Mouse (Mus musculus): ENCODE measurements around the gene Ubash3a.

Ubash3a gene

DNA sequence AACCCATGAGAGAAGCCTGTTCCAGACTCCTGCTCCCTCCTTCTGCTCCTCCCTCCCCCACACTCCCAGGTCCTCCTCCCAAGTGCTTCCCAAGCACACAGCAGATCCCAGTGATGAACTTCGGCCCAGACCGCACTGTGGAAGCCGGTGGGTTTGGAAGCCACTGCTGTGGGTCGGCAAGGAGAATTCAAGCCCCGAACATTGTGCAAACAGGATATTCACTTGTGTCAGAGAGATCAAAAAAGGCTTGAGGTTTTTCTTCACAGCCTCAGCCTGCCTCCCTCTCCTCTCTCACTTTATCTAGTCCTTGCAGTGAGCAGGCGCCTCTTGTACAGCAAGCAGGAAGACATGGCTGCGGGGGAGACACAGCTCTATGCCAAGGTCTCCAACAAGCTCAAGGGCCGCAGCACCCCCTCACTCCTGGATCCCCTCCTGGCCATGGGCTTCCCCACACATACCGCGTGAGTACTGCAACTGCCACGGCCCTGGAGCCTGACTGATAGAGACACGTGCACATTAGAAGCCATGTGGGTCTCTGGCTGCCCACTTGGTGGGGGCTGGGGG is at the start of gene Ubash3a:
Ubash3a (plus strand) TSS at position 103 of the 564 bp plus-strand sequence.
- DNase-seq (ENCODE audit: low read depth, low spot score), result no peak

DNA sequence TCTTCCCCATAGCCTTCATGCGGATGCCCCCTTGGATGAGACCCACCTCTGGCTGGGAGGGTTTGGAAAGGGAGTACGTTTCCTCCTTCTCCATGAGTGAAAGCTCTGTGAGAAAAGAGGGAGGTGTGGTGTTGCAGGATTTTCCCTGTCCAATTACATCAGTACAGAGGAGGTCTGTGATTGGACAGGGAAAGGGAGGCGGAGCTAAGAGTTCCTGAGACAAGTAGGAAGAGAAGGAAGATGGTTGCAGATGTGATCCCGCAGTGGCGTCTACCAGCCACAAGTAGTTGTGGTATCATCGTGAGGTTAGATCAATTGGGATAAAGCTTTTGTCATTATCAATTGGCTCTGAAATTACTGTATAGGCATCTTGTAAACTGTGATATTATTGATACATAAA is 49.8 kb upstream of the Ubash3a start:
- no peak for DNase-seq (ENCODE audit: low read depth, low spot score)

DNA sequence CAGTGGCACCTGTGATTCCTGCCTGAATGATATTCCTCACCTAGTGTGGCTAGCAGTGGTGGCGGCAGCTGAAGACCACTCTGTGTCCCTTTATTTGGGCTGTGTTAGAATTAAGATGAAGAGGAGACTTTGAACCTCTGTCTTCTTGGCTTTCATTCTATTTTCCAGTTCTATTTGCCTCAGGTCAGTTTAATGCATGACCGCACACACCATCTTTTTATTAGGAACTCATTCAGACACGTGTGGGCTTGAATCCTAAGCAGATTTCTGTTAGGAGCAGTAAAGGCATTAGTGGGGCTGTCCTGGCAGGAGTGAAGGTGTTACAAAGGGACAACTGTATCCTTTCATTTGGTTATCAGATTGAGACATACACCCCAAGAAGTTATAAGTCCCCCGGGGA is 47.4 kb upstream of the Ubash3a start:
- DNase-seq (ENCODE audit: low read depth, low spot score), result no peak

DNA sequence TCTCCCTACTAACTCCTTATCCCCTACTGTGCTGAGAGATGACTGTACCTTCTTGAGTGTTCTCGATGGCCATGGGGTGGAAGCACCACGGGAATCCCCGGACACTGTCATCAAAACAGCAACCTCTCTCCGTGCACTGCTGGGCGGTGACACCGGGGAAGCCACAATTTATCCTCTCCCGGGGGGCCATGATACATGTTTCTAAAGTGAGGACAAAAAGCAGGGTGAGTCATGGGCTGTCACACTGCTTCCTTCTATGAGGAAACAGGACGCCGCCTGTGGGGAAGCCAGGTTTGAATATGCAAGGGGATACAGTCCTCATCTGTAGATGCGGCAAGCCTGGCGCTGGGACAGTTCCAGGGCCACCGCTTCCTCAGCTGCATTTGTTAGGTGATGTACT is 45.1 kb upstream of the Ubash3a start:
- DNase-seq (ENCODE audit: low read depth, low spot score), result no peak

DNA sequence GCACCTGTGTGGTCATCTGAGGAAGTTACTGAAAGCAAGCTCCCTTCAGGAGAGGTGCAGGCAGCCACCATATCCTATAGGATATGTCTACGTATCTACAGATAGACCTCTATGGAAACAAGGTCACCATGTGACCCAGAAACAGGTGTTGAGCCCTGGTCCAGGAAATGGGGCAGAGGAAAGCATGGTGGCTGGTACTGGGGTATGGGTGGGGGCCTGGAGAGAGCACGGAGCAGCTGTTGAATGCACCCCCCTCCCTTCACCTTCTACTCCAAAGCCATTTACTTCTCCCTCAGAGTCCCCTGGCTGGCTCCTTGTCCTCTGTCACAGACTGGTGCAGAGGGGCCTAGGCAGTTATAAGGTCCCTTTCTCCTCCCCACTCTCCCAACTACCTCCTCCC is 43.9 kb upstream of the Ubash3a start:
- DNase-seq (ENCODE audit: low read depth, low spot score), result no peak

DNA sequence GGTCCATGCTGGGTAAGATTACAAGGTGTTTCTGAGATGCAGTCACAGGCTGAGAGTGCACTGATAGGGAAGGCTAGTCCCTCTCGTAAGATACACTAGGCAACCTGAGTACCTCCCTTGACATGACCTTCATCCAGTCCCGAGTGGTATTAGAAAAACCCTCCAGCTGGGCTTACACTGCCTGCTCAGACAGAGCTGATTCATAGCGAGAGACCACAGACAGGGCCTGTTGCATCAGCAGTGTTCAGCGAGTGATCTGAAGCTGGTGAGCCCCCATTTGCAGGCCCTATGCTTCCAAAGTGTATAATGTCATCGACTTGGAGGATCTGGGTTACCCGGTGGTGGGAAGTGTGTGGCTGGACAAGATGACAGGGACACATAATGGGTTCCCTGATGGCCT is 42.5 kb upstream of the Ubash3a start, which contains the start of gene Tff1:
Tff1 (minus strand) TSS at position 151 of the 400 bp plus-strand sequence.
- DNase-seq (ENCODE audit: low read depth, low spot score), result no peak

DNA sequence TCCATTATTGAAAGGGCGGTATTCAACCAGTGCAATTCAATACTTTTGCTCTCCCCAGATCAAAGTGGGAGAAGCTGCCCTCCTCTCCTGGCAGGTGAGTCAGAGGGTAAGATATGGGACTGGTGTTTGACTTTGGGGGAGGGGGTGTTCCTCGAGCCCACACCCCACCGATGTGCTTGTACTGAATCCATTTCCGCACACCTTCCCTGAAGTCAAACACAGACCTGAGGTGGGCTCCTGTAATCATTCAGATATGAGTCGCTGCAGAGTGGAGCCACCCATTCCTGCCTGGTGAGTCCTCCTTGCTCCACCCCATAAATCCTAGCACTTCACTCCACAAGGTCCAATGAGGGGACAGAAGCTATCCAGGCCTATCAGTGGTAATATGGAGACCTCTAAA is 37.9 kb upstream of the Ubash3a start:
- no peak for DNase-seq (ENCODE audit: low read depth, low spot score)

DNA sequence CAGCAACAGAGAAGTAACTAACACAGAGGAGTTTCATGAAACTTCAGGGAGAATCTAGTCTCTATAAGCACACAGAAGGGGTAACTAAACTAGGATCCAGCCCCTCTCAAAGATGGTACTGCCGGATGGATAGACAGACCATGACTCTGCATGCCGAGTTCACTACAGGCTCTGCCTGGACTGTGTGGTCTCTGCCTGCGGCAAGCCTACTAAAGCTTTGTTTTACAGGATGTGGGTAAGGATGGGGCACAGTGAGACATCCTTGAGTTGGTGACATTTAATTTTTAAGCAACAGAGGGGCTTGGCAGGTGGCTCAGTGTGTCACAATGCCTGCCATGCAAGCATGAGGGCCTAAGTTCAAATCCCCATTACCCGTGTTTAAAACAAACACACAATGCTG is 31.4 kb upstream of the Ubash3a start:
- no peak for DNase-seq (ENCODE audit: low read depth, low spot score)

DNA sequence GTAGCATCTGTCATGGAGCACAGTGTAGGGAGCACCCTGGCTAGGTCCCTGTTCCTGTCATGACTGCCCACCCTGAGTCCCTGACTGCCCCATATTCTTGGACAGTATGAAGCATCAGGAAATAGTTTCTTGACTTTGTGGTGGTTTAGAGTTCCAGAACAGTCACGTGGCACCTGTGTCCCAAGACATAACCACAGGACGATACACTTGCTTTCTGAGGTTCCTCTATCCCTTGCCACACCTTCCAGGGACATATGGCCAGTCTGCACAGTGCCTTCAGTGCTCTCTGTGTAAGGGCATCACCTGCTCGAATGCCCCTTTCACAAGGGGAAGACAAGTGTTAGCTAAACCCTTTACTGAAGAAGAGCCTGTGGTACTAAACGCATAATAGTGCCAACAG is 26.2 kb upstream of the Ubash3a start:
- DNase-seq (ENCODE audit: low read depth, low spot score), result no peak

DNA sequence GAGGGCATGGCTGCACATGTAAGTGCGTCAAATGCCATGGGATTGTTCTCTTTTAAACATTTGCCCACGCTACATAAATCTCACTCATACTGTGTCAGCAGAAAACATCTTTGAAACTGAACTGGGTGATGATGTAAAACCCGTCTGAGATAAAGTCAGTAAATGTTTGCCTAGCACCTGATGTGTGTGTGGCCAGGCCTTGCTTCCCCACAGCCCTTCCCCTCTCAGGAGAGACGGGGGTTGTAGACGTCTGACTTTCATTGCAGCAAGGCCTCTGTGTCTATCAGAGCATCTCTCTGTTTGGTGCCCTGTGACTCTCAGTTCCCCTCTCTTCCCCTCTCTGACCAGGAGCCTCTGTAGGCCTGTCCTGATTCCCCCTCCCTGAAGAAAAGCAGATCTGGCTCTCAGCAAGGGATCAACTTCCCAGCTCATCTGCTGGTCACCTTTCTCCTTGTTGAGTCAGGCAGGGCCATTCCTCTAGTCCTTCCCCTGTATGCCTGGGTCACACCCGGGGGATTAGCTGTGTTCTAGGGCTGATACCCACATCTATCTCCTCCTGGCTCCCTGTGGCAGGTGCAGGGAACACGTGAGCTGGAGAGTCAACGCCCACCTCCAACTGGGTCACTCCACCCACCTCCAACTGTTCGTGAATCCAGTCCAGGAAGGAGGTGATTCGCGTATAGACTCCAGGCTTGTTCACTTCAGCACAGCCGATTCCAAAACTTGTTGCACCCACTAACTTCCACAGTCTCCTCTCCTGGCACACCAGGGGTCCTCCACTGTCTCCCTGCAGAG is 24.3 kb upstream of the Ubash3a start:
- DNase-seq (ENCODE audit: low read depth, low spot score), result no peak

DNA sequence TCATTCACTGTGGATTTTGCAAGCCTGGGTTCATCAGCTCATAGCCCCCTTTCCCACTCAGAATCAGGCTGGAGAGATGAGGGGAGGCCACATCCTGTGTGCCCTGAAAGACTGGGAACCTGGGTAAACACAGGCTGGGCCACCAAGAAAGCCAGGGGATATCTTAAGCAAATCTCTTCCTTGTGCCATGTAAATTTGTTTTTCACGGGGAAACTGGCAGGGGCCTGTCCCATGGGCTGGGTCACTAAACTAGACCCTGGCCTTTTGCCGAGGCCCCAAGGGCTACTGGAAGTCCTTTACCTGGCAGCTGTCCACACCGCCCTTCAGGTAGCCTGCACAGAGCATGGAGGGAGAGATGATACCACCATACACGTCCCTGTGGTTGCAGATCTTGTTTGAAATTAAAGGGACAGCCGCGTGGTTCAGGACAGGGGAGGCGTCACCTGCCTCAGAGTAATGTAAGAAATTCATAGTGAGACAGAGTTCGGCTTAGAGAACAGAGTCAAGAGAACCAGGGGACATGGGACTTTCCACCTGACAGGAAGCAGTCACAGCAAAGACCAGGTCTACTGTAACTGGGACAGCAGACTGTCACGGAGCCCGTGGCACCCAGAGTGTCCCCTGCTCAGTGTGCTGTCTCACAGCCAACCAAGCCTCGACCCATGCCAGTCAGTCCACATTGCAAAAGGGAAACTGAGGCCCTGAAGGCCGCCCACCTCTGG is 23.2 kb upstream of the Ubash3a start:
- no peak for DNase-seq (ENCODE audit: low read depth, low spot score)

DNA sequence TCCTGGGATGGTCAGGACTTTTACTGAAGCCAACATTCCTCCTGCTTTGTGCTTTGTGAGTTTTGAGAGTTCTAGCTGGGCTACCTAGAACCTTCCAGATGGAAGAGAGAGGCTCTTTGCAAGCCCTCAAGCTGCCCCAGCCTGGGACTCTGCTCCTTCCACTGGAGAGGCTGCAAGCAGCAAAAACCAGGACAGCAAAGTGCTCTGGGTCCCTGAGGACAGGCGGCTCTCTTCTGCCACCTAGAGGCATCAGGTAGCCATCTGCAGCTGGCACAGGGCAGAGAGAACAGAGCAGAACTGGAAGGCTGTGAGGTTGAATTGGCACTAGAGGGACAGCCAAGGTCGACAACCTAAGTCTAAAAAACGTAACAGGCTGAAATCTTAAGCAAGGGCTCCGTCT is 20.3 kb upstream of the Ubash3a start:
- peak; percentile 69 for DNase-seq (ENCODE audit: low read depth, low spot score)

DNA sequence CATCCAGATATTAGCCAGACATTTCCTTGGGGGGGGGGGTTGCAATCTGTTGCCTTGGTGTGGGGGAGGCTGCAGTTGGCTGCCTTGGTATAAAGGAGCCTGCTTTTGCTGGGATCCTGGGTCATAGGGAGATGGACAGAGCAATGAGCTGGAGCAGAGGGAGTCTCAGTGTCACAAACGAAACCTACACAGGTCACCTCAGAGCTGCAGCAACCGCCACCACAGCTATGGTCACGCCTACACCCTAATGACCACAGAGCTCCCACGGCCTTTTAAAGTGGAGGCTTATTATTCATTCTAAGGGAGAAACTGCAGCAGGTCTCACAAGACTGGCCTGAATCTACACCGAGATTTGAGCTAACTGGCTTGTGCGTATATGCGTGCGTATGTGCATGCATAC is 15.8 kb upstream of the Ubash3a start:
- no peak for DNase-seq (ENCODE audit: low read depth, low spot score)

DNA sequence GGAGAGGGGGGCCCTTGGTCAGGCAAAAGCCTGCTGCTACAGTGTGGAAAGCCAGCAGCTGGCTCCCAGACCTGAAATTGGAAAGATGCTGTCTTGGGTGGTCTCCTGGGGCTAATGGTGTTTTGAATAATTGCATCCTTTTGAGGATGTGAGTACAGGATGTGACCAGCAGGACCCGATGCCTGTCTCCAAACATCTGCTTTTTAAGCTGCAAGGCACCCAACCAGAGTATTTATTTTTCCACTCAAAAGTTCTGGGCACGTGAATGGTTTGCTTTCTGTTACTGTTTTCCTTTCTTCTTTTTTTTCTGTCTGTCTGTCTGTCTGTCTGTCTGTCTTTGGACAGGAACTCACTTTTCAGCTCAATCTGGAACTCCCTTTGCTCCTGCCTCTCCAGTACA is 15.0 kb upstream of the Ubash3a start:
- DNase-seq (ENCODE audit: low read depth, low spot score), result peak; percentile 40

DNA sequence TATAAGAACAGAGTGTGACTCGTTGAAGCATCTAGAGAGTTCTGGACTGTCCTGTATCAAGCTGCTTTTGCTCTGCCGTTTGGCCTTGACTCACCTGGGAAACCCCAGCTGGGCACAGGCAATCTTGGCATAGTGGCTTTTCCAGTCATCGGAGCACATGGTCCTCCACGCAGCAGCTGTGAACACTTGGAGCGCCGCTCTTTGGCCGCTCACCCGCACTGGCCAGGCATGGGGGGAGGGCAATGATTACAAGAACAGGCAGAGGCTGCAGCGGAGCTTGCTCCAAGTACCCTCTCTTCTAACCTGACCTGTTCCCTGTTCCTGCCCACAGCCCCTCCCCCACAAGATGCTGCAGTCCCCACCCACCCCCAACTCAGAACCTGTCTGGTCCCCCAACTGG is 14.3 kb upstream of the Ubash3a start:
- DNase-seq (ENCODE audit: low read depth, low spot score), result no peak

DNA sequence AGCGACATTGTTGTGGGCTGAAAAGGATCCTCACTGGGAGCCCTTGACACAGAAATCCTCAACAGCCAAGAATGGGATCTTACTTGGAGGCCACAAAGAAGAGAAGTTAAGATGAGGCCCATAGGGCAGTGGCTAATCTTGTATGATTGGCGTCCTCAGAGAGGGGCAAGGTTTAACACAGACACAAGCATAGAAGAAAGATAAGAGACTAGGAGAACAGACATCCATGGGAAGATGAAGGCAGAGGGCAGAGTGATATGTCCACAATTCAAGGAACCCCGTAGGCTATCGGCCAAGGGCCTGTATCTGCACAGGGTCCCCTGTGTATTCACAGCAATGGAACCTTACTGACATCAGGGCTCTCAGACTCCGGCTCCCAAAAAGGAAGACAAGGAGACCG is 12.5 kb upstream of the Ubash3a start:
- no peak for DNase-seq (ENCODE audit: low read depth, low spot score)

DNA sequence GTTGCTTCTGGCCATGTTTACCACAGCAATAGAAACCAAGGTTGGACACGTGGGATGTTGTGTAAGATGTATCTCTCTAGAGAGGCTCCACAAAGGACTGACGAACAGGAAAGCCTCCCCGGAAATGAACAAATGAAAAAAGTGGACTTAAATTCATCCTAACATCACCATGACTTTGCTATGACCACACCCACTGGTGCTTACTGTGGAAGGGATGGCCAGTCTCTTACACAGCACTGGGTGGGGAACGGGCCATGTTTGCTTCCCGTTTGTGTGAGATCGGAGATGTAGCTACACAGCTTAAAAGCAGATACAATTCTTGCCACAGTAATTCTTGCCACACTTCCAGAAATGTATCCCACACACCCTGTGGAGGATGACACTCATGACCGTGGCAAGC is 11.4 kb upstream of the Ubash3a start:
- no peak for DNase-seq (ENCODE audit: low read depth, low spot score)

DNA sequence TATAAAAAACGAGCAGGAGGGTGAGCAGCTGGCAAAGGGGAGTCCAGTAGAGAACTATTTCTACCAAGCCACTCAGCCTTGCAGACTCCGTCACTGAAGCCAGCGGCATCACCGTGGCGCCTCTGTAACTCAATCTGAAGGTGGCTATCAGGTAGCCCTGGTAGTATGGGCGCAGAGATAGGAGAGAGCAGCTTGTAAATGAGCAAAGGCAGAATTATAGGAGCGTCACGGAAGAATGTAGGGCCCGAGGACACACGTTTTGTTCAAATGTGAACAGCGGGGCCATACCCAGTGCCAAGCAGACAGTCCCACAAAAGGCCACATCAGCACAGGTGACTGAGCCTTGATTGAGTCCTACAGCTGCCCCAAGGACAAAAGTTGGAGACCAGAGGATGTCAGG is 8.8 kb upstream of the Ubash3a start, which contains the start of gene Tmprss3:
Tmprss3 (minus strand) TSS at position 101 of the 400 bp plus-strand sequence.
- DNase-seq (ENCODE audit: low read depth, low spot score), result no peak

DNA sequence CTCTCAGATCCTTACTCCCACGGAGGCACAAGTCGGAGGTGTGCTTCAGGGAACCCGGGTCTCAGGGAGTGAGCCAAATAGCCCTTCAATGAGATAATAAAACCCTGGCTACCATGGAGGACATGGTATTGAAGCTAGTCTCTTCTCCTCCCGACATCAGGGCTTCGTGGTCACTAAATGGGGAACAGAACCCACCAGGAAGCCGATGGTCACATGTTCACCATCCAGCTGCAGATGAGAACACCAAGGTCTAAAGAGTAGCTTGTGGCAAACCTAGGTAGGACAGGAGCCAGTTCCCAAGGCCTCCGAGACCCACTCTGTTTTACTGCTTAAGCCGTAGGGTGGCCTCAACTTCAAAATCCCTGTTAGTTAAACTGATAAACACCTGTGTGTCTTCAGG is 981 bp downstream of the Ubash3a start:
- DNase-seq (ENCODE audit: low read depth, low spot score), result no peak

DNA sequence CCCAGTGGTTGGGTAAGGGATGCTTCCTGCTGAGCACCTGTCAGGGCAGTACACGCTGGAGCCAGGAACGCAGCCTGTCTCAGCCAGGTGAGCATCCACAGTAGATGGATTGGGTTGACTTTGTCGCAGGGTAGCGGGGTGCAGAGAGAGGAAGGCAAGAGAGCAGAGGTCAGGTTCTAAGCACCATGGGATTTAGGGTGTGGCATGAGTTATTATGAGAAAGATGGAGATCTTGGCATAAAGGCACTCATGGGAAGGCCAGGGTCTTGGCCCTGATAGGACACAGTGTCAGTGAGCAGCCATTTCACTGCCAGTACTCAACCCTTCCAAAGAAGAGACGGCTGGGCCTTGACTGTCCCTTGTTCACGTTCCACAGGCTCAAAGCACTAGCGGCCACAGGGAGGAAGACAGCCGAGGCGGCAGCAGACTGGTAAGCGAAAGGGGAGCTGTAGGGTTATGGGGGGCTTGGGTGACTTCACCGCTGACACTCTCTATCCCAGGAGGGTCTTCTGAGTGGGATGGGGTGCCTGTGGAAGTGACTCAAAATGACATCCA is 1.8 kb downstream of the Ubash3a start:
- no peak for DNase-seq (ENCODE audit: low read depth, low spot score)

DNA sequence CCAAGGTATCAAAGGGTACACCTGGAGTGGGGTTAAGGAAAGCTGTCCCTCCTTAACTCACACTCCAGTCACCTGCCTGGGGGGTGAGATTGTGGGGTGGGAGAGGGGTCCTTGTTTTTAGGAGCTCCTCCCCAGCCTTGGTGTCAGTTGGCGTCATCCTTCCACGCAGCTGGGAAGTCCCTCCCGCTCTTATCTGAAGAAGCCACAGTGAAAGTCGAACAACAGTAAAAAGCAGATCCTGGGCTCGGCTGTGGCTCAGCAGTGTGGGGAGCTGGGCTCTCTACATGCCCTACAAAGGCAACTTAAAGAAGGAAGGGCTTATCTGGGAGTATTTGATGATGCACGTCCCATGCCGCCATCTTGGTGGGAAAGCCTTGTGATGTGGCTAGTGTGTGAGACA is 2.6 kb downstream of the Ubash3a start:
- DNase-seq (ENCODE audit: low read depth, low spot score), result no peak

DNA sequence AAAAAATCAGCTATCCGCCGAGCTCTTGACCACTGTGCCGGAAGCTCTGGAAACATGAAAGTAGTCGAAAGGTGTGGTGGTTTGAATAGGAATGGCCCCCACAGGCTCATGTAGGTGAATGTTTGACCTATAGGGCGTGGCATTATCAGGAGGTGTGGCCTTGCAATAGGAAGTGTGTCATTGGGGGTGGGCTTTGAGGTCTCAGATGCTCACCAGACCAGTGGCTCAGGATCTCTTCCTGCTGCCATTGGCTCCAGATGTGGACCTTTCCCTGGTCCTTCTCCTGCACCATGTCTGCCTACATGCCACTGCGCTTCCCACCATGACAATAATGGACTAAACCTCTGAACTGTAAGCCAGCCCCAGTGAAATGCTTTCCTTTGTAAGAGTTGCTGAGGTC is 4.2 kb downstream of the Ubash3a start:
- DNase-seq (ENCODE audit: low read depth, low spot score), result no peak

All from mesoderm, embryonic 11.5 days (tissue).